Mouse (Mus musculus) midbrain, embryonic 11.5 days (tissue): ENCODE data around the gene Catsper3. TPM values are rescaled to one million over a fixed set of nuclear protein-coding genes. Genes with fewer than 3 reads are reported as not detected.

ENCODE experiments used
- ATAC-seq: fragments of 200-750 bp; cut with Nextera tagmentation; 2 replicates; pipeline ENCODE4 v1.8.0; 2017; ENCODE audit warnings: moderate TSS enrichment, moderate library complexity; ENCODE audit not compliant: low FRiP score
- DNase-seq: peaks from one replicate; pipeline ENCODE4 v3.0.0; 2015; ENCODE audit warnings: low spot score; ENCODE audit errors: missing footprints
- H3K27ac ChIP-seq: fragments of 300-500 bp; sonication (generic); 2 replicates; pipeline ENCODE4 v1.5.1; 2014; ENCODE audit warnings: low read depth, low read length
- H3K27me3 ChIP-seq: fragments of 300-500 bp; sonication (generic); 2 replicates; pipeline ENCODE4 v1.6.1; 2014; ENCODE audit warnings: mild to moderate bottlenecking, low read length, moderate library complexity, mixed read lengths; ENCODE audit not compliant: control insufficient read depth, insufficient read depth
- H3K36me3 ChIP-seq: fragments of 300-500 bp; sonication (generic); 2 replicates; pipeline ENCODE4 v1.6.1; 2014; ENCODE audit warnings: mild to moderate bottlenecking, low read length, moderate library complexity, mixed read lengths; ENCODE audit not compliant: control insufficient read depth, insufficient read depth
- H3K4me1 ChIP-seq: fragments of 300-500 bp; sonication (generic); 2 replicates; pipeline ENCODE4 v1.6.1; 2014; ENCODE audit warnings: low read length; ENCODE audit not compliant: control insufficient read depth, insufficient read depth
- H3K4me2 ChIP-seq: fragments of 300-500 bp; sonication (generic); 2 replicates; pipeline ENCODE4 v1.6.1; 2014; ENCODE audit warnings: mild to moderate bottlenecking, moderate library complexity
- H3K4me3 ChIP-seq: fragments of 300-500 bp; sonication (generic); 2 replicates; pipeline ENCODE4 v1.5.1; 2014; ENCODE audit warnings: low read depth, low read length
- H3K9ac ChIP-seq: fragments of 300-500 bp; sonication (generic); 2 replicates; pipeline ENCODE4 v1.6.1; 2014; ENCODE audit warnings: low read length
- H3K9me3 ChIP-seq: fragments of 300-500 bp; sonication (generic); 2 replicates; pipeline ENCODE4 v1.6.1; 2016; ENCODE audit warnings: low read length; ENCODE audit not compliant: control insufficient read depth
- WGBS: fragments of 180-500 bp; shearing (Covaris S2); extraction: QIAGEN DNeasy Blood & Tissue Kit; methylation state at CpG from one replicate; pipeline ENCODE4 v1.1.7; 2014; 5-methylcytosine and 5-hydroxymethylcytosine counted together
- polyA plus RNA-seq: library from polyadenylated mRNA; unstranded; fragments of >200 nt; fragmentation: Nextera tagmentation; extraction: Ambion mirVana; gene quantifications from 2 replicates; pipeline ENCODE4 v1.2.1, GENCODE M21; 2014

The Catsper3 gene
- polyA plus RNA-seq, 1 experiment from 2014 or later = not detected

- ATAC-seq (no peak), DNase-seq (peak; percentile 77)
- H3K4me1 ChIP-seq = peaks cover 4% of the 10 kb centered on the region; the same call in 1 of the 2 replicates
- H3K27ac ChIP-seq = no peak overlapping the region
- H3K27me3 ChIP-seq = peaks cover 51% of the 10 kb centered on the region
- H3K36me3 ChIP-seq = no peaks in the 10 kb centered on the region
- no peaks in the 10 kb centered on the region for H3K9me3 ChIP-seq
- no peak overlapping the region for H3K4me2 ChIP-seq
- 60% methylated on average over 5 of the region's 5 CpGs for WGBS
- no peak overlapping the region for H3K9ac ChIP-seq
- no peak overlapping the region for H3K4me3 ChIP-seq
Measured at GRCm38 (mm10) chr13:55822499-55822898, 38.1 kb downstream of the Catsper3 start.

GRCm38 (mm10) chr13:55824151-55824945 lies 40.0 kb downstream of the Catsper3 start:
- no peak overlapping the region for H3K9ac ChIP-seq
- peaks cover 7% of the 10 kb centered on the region; the same call in 1 of the 2 replicates for H3K4me1 ChIP-seq
- DNase-seq = peak; percentile 92
- H3K4me3 ChIP-seq = no peak overlapping the region
- no peak overlapping the region for H3K4me2 ChIP-seq
- no peaks in the 10 kb centered on the region for H3K36me3 ChIP-seq
- 7% methylated on average over 10 of the region's 10 CpGs for WGBS
- H3K27me3 ChIP-seq = peaks cover 69% of the 10 kb centered on the region
- H3K27ac ChIP-seq = no peak overlapping the region
- H3K9me3 ChIP-seq = no peaks in the 10 kb centered on the region
- no peak for ATAC-seq

- H3K4me2 ChIP-seq = peak overlapping the region; percentile 30
- no peak overlapping the region for H3K9ac ChIP-seq
- H3K4me3 ChIP-seq = 0 out of 2 replicates have a peak overlapping the region, but pooled peaks have one; percentile 2
- H3K4me1 ChIP-seq = peaks cover 9% of the 10 kb centered on the region; the same call in 1 of the 2 replicates
- ATAC-seq (peak; percentile 70; the same call in 1 of the 2 replicates), DNase-seq (peak; percentile 96)
- H3K9me3 ChIP-seq = no peaks in the 10 kb centered on the region
- WGBS = under 1% methylated on average over 32 of the region's 32 CpGs
- no peaks in the 10 kb centered on the region for H3K36me3 ChIP-seq
- H3K27ac ChIP-seq = no peak overlapping the region
- H3K27me3 ChIP-seq = peaks cover 78% of the 10 kb centered on the region
Measured at GRCm38 (mm10) chr13:55825245-55825681, 40.9 kb downstream of the Catsper3 start.

GRCm38 (mm10) chr13:55826008-55826671 lies 41.8 kb downstream of the Catsper3 start:
- H3K4me2 ChIP-seq = no peak overlapping the region
- H3K36me3 ChIP-seq = no peaks in the 10 kb centered on the region
- peak; percentile 96 for DNase-seq
- no peak overlapping the region for H3K27ac ChIP-seq
- H3K4me3 ChIP-seq = 0 out of 2 replicates have a peak overlapping the region, but pooled peaks have one; percentile 2
- WGBS = under 1% methylated on average over 56 of the region's 56 CpGs
- H3K4me1 ChIP-seq = peaks cover 15% of the 10 kb centered on the region
- 0 out of 2 replicates have a peak, but pooled peaks have one; percentile 19 for ATAC-seq
- H3K9me3 ChIP-seq = no peaks in the 10 kb centered on the region
- H3K27me3 ChIP-seq = peaks cover 86% of the 10 kb centered on the region
- H3K9ac ChIP-seq = no peak overlapping the region

GRCm38 (mm10) chr13:55826796-55827678 lies 42.7 kb downstream of the Catsper3 start:
- Histone ChIP-seq H3K4me2 (no peak overlapping the region), H3K4me1 (peaks cover 15% of the 10 kb centered on the region), H3K27ac (no peak overlapping the region), H3K4me3 (no peak overlapping the region), H3K27me3 (peaks cover 91% of the 10 kb centered on the region), H3K36me3 (no peaks in the 10 kb centered on the region), H3K9ac (no peak overlapping the region), H3K9me3 (no peaks in the 10 kb centered on the region)
- ATAC-seq = no peak
- WGBS = 3% methylated on average over 13 of the region's 13 CpGs
- DNase-seq = peak; percentile 96

- no peak for ATAC-seq
- no peak overlapping the region for H3K4me2 ChIP-seq
Measured at GRCm38 (mm10) chr13:55827679-55828140, 43.3 kb downstream of the Catsper3 start.

GRCm38 (mm10) chr13:55828141-55829017 lies 44.0 kb downstream of the Catsper3 start:
- H3K4me1 ChIP-seq = peaks cover 15% of the 10 kb centered on the region
- H3K36me3 ChIP-seq = no peaks in the 10 kb centered on the region
- ATAC-seq (no peak), DNase-seq (peak; percentile 98)
- H3K4me2 ChIP-seq = no peak overlapping the region
- no peaks in the 10 kb centered on the region for H3K9me3 ChIP-seq
- no peak overlapping the region for H3K4me3 ChIP-seq
- peaks cover 93% of the 10 kb centered on the region for H3K27me3 ChIP-seq
- no peak overlapping the region for H3K27ac ChIP-seq
- no peak overlapping the region for H3K9ac ChIP-seq
- WGBS = 1% methylated on average over 50 of the region's 50 CpGs

More at GRCm38 (mm10) chr13:55827679-55828140, 43.3 kb downstream of the Catsper3 start:
- Histone ChIP-seq H3K4me1 (peaks cover 15% of the 10 kb centered on the region), H3K36me3 (no peaks in the 10 kb centered on the region), H3K27me3 (peaks cover 93% of the 10 kb centered on the region), H3K4me3 (no peak overlapping the region), H3K9me3 (no peaks in the 10 kb centered on the region), H3K9ac (no peak overlapping the region), H3K27ac (no peak overlapping the region)
- WGBS = 1% methylated on average over 6 of the region's 6 CpGs
- no peak for DNase-seq
